Mouse (Mus musculus): ENCODE data around the gene Dgcr2. TPM values are rescaled to one million over a fixed set of nuclear protein-coding genes. Genes with fewer than 3 reads are reported as not detected.
A peak's percentile ranks its signal among the peaks of the same experiment; 100 is the strongest.

Gene Dgcr2
- polyA plus RNA-seq, 1 experiment = 144 TPM

- H3K4me3 ChIP-seq (replicated peaks; ENCODE audit: extremely low read depth, low read depth, low read length) = no peak overlapping the region
- no peak for TF ChIP-seq POLR2A (IDR thresholded peaks at IDR 0.05; ENCODE audit: borderline replicate concordance, extremely low read depth, low read depth, low read length)
- TF ChIP-seq CTCF (IDR thresholded peaks at IDR 0.05; ENCODE audit: insufficient read depth, low read length) = peak; percentile 58
- DNase-seq = no peak
- no peaks in the 10 kb centered on the region for H3K4me1 ChIP-seq (ENCODE audit: control insufficient read depth, insufficient read depth, low read length)
Observed at GRCm38 (mm10) chr16:17858592-17858991, 39.8 kb downstream of the Dgcr2 start.

DNA sequence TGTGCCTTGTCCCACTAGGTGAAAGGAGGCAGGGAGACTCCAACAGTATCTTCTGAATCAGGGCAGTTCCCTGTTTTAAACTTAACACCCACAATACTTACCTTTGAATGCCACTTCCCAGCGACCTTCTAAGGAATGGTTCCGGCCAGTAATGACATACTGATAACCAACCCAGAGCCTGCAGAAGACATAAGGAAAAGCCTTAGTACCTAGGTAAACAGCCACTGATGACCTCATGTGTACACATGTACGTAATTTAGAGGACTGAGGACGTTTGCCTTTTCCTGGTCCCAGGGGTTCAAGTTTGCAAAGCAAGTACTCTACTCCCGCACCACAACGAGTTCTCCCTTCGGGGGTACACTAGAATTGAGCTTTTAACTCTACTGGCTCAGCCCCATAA, 41.2 kb downstream of the Dgcr2 start:
- TF ChIP-seq CTCF (IDR thresholded peaks at IDR 0.05; ENCODE audit: insufficient read depth, low read length) (no peak), POLR2A (IDR thresholded peaks at IDR 0.05; ENCODE audit: borderline replicate concordance, extremely low read depth, low read depth, low read length) (no peak)
- DNase-seq = no peak
- Histone ChIP-seq H3K4me1 (ENCODE audit: control insufficient read depth, insufficient read depth, low read length) (no peaks in the 10 kb centered on the region), H3K4me3 (replicated peaks; ENCODE audit: extremely low read depth, low read depth, low read length) (no peak overlapping the region)
- WGBS = 73% methylated on average over 7 of the region's 7 CpGs

- 89% methylated on average over 2 of the region's 2 CpGs for WGBS
- DNase-seq = no peak
- Histone ChIP-seq H3K4me3 (replicated peaks; ENCODE audit: extremely low read depth, low read depth, low read length) (no peak overlapping the region), H3K4me1 (ENCODE audit: control insufficient read depth, insufficient read depth, low read length) (no peaks in the 10 kb centered on the region)
- TF ChIP-seq POLR2A (IDR thresholded peaks at IDR 0.05; ENCODE audit: borderline replicate concordance, extremely low read depth, low read depth, low read length) (no peak), CTCF (IDR thresholded peaks at IDR 0.05; ENCODE audit: insufficient read depth, low read length) (no peak)
Observed at GRCm38 (mm10) chr16:17853263-17853662, 45.1 kb downstream of the Dgcr2 start.

- WGBS = 98% methylated on average over 1 of the region's 1 CpGs
- TF ChIP-seq POLR2A (IDR thresholded peaks at IDR 0.05; ENCODE audit: borderline replicate concordance, extremely low read depth, low read depth, low read length) (no peak), CTCF (IDR thresholded peaks at IDR 0.05; ENCODE audit: insufficient read depth, low read length) (no peak)
- Histone ChIP-seq H3K4me1 (ENCODE audit: control insufficient read depth, insufficient read depth, low read length) (no peaks in the 10 kb centered on the region), H3K4me3 (replicated peaks; ENCODE audit: extremely low read depth, low read depth, low read length) (no peak overlapping the region)
- DNase-seq = no peak
Observed at GRCm38 (mm10) chr16:17851860-17852259, 46.5 kb downstream of the Dgcr2 start.

DNA sequence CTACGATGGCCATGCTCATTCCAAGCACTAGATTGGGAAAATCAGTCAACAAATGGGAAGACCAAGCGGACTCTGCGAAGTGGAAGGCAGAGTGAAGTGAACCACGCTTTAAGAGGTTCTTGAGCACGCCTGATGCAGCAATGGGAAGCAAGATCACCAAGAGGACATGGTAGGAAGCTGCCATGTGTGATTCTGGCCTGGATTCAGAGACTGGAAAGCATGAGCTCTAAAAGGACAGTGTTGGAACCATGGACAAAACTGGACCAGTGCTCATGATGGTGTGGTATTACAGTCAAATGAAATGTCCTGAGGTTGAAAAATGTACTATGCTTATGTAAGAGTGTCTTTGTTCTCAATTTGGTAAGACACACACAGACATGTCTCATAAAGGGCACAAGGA, 47.0 kb downstream of the Dgcr2 start:
- 94% methylated on average over 5 of the region's 5 CpGs for WGBS
- no peak for DNase-seq
- Histone ChIP-seq H3K4me1 (ENCODE audit: control insufficient read depth, insufficient read depth, low read length) (no peaks in the 10 kb centered on the region), H3K4me3 (replicated peaks; ENCODE audit: extremely low read depth, low read depth, low read length) (no peak overlapping the region)
- no peak for TF ChIP-seq CTCF (IDR thresholded peaks at IDR 0.05; ENCODE audit: insufficient read depth, low read length)
- no peak for TF ChIP-seq POLR2A (IDR thresholded peaks at IDR 0.05; ENCODE audit: borderline replicate concordance, extremely low read depth, low read depth, low read length)

DNA sequence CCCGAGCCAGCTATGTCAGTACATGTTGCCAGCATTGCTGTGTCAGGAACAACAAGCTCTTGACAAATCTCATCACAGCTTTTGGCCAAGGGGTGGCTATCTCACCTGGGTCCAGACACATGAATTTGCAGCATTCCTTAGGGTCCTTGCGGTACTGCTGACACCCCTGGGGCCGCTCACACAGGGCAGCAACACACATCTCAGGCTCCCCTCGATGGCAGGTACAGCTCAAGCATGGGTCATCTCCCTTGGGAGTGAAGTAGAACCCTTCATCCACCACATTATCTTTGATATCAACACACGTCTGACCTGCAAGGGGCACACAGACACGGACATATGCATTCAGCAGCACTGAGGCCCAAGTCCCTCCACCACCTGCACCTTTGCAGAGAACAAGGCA, 48.9 kb downstream of the Dgcr2 start:
- no peaks in the 10 kb centered on the region for H3K4me1 ChIP-seq (ENCODE audit: control insufficient read depth, insufficient read depth, low read length)
- no peak overlapping the region for H3K4me3 ChIP-seq (replicated peaks; ENCODE audit: extremely low read depth, low read depth, low read length)
- no peak for DNase-seq
- WGBS = 81% methylated on average over 6 of the region's 6 CpGs
- TF ChIP-seq POLR2A (IDR thresholded peaks at IDR 0.05; ENCODE audit: borderline replicate concordance, extremely low read depth, low read depth, low read length) (no peak), CTCF (IDR thresholded peaks at IDR 0.05; ENCODE audit: insufficient read depth, low read length) (0 out of 2 replicates have a peak, but pooled peaks have one; percentile 5)

- no peak for DNase-seq
- Histone ChIP-seq H3K4me1 (ENCODE audit: control insufficient read depth, insufficient read depth, low read length) (no peaks in the 10 kb centered on the region), H3K4me3 (replicated peaks; ENCODE audit: extremely low read depth, low read depth, low read length) (no peak overlapping the region)
- 17% methylated on average over 1 of the region's 1 CpGs for WGBS
- peak; percentile 57 for TF ChIP-seq CTCF (IDR thresholded peaks at IDR 0.05; ENCODE audit: insufficient read depth, low read length)
- no peak for TF ChIP-seq POLR2A (IDR thresholded peaks at IDR 0.05; ENCODE audit: borderline replicate concordance, extremely low read depth, low read depth, low read length)
Observed at GRCm38 (mm10) chr16:17848928-17849327, 49.4 kb downstream of the Dgcr2 start.

GRCm38 (mm10) chr16:17848431-17848830, 49.9 kb downstream of the Dgcr2 start:
- TF ChIP-seq POLR2A (IDR thresholded peaks at IDR 0.05; ENCODE audit: borderline replicate concordance, extremely low read depth, low read depth, low read length) (no peak), CTCF (IDR thresholded peaks at IDR 0.05; ENCODE audit: insufficient read depth, low read length) (no peak)
- no peak for DNase-seq
- no peaks in the 10 kb centered on the region for H3K4me1 ChIP-seq (ENCODE audit: control insufficient read depth, insufficient read depth, low read length)
- no peak overlapping the region for H3K4me3 ChIP-seq (replicated peaks; ENCODE audit: extremely low read depth, low read depth, low read length)
- 95% methylated on average over 6 of the region's 6 CpGs for WGBS

DNA sequence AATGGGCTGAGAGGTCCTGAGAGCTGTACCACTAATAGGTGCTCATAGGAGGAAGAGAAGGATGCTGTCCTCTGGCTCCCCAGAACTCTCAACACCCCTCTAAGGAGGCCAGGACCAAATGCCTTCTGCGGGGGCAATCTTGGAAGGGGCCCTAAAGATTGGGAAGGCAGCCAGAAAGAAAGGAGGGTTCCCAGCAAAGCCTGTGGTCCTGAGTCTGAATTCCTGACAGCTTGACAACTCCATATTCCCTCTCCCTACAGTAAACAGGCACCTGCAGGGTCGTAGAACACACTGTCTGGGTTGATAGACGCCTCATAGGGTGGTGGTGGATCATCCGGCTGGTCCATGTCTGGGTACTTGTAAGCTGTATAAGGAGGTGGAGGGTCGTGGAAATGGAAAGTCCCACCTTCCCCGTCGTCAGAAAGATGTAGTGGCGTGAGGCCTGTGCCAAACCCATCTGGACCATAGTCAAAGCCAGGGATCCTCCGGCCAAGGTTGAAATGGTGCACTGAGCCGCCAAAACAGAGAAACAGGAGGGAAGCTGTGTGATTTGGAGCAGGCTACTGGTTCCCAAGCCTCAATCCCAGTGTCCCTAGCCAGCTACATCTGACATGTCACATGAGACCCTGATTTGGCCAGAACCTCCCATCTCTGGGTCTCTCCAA, 54.5 kb downstream of the Dgcr2 start:
- no peaks in the 10 kb centered on the region for H3K4me1 ChIP-seq (ENCODE audit: control insufficient read depth, insufficient read depth, low read length)
- no peak overlapping the region for H3K4me3 ChIP-seq (replicated peaks; ENCODE audit: extremely low read depth, low read depth, low read length)
- TF ChIP-seq CTCF (IDR thresholded peaks at IDR 0.05; ENCODE audit: insufficient read depth, low read length) (no peak), POLR2A (IDR thresholded peaks at IDR 0.05; ENCODE audit: borderline replicate concordance, extremely low read depth, low read depth, low read length) (no peak)
- DNase-seq = no peak
- 88% methylated on average over 10 of the region's 10 CpGs for WGBS

DNA sequence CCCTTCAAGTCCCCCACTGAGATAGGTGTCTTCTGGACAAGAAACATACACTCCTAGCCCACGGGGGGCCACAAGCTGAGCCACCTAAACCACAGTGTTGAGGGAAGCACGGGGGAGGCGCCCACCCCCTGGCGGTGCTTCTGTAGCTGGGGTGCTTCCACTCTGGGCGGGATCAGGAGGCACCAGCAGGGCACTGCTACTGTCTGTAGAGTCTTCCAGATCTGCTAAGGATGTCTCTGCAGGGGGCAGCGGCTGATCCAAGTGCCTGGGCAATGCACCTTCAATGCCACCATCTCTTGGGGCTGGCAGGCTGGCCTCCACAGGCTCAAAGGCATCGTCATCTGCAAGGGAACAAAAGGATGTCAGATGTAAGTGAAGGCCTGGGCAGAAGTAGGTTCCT, 55.9 kb downstream of the Dgcr2 start:
- H3K4me3 ChIP-seq (replicated peaks; ENCODE audit: extremely low read depth, low read depth, low read length) = no peak overlapping the region
- no peak for DNase-seq
- no peak for TF ChIP-seq CTCF (IDR thresholded peaks at IDR 0.05; ENCODE audit: insufficient read depth, low read length)
- no peak for TF ChIP-seq POLR2A (IDR thresholded peaks at IDR 0.05; ENCODE audit: borderline replicate concordance, extremely low read depth, low read depth, low read length)
- no peaks in the 10 kb centered on the region for H3K4me1 ChIP-seq (ENCODE audit: control insufficient read depth, insufficient read depth, low read length)
- 95% methylated on average over 7 of the region's 7 CpGs for whole genome bisulfite sequencing
